Mouse (Mus musculus) bone marrow macrophage, adult 2 months (primary cell): ENCODE measurements around the gene Pou6f1.

Source experiments
- CTCF ChIP-seq: IDR thresholded peaks from 2 replicates; pipeline ENCODE4 v1.5.1; 2012; ENCODE audit warnings: low read depth, mild to moderate bottlenecking, low read length, moderate library complexity
- POLR2A ChIP-seq: IDR thresholded peaks from 2 replicates; pipeline ENCODE4 v1.6.1; 2012; ENCODE audit warnings: mild to moderate bottlenecking, low read depth, low read length, borderline replicate concordance

GRCm38 (mm10) chr15:100631454-100632170, 31.8 kb upstream of the Pou6f1 start:
- TF ChIP-seq CTCF (no peak), POLR2A (no peak)
